Mouse (Mus musculus) megakaryocyte, embryonic 14.5 days (primary cell): Measurements from ENCODE around the gene Apba1.

ENCODE experiments used
- FLI1 ChIP-seq: IDR thresholded peaks from 2 replicates; pipeline ENCODE4 v1.6.1; 2012; ENCODE audit warnings: low read length, inconsistent platforms, mixed read lengths
- GATA1 ChIP-seq: IDR thresholded peaks from 3 replicates; pipeline ENCODE4 v1.6.1; 2012; ENCODE audit warnings: mixed read lengths, low read length, inconsistent platforms, borderline replicate concordance

GRCm38 (mm10) chr19:23941422-23941949 lies 182.8 kb downstream of the Apba1 start:
- TF ChIP-seq GATA1 (no peak), FLI1 (no peak)
